Mouse (Mus musculus): ENCODE measurements around the gene Stfa1. TPM values are rescaled to one million over a fixed set of nuclear protein-coding genes. Genes with fewer than 3 reads are reported as not detected.
"Not testable (repeated sequence)": the region's sequence is repeated elsewhere in the genome, so short reads cannot be mapped to it uniquely, and the experiment has no call there.

The Stfa1 gene
- total RNA-seq (2018; cell fraction: chromatin; rRNA removed), result not detected
- total RNA-seq (2018; cell fraction: cytosol; rRNA removed), result under 1 TPM in 1 of 26 experiments, not detected in 25; 0.42 TPM
- total RNA-seq (2018; cell fraction: nucleus; rRNA removed), result not detected
- polyA plus RNA-seq (2018), result not detected in 3 replicates

GRCm38 (mm10) chr16:36276796-36277195 is at the start of gene Stfa1:
Gene Stfa1 (plus strand): TSS chr16:36276951.
- 65% methylated on average over 4 of the region's 4 CpGs for WGBS (ENCODE audit: missing documents)
- H3K36me3 ChIP-seq (ENCODE audit: inconsistent target); H3K27ac ChIP-seq; H3K79me2 ChIP-seq (ENCODE audit: inconsistent target); H3K4me3 ChIP-seq (ENCODE audit: inconsistent target): not testable (repeated sequence)

- not testable (repeated sequence) for H3K4me3 ChIP-seq (ENCODE audit: inconsistent target); H3K79me2 ChIP-seq (ENCODE audit: inconsistent target); H3K27ac ChIP-seq; H3K36me3 ChIP-seq (ENCODE audit: inconsistent target)
Observed at GRCm38 (mm10) chr16:36260585-36260984, 16.2 kb upstream of the Stfa1 start.

- no peaks in the 10 kb centered on the region for H3K36me3 ChIP-seq (ENCODE audit: inconsistent target)
- no peak overlapping the region for H3K4me3 ChIP-seq (ENCODE audit: inconsistent target)
- 65% methylated on average over 4 of the region's 4 CpGs for WGBS (ENCODE audit: missing documents)
- H3K79me2 ChIP-seq (ENCODE audit: inconsistent target), result no peaks in the 10 kb centered on the region
- H3K27ac ChIP-seq, result no peak overlapping the region
Observed at GRCm38 (mm10) chr16:36289140-36289539, 12.4 kb downstream of the Stfa1 start.

- no peak overlapping the region for H3K27ac ChIP-seq
- H3K4me3 ChIP-seq (ENCODE audit: inconsistent target), result no peak overlapping the region
- H3K79me2 ChIP-seq (ENCODE audit: inconsistent target), result no peaks in the 10 kb centered on the region
- 49% methylated on average over 4 of the region's 4 CpGs for WGBS (ENCODE audit: missing documents)
- no peaks in the 10 kb centered on the region for H3K36me3 ChIP-seq (ENCODE audit: inconsistent target)
Observed at GRCm38 (mm10) chr16:36307631-36308030, 30.9 kb downstream of the Stfa1 start.

GRCm38 (mm10) chr16:36316111-36316510 is 39.4 kb downstream of the Stfa1 start:
- H3K27ac ChIP-seq; H3K79me2 ChIP-seq (ENCODE audit: inconsistent target); H3K4me3 ChIP-seq (ENCODE audit: inconsistent target); H3K36me3 ChIP-seq (ENCODE audit: inconsistent target): not testable (repeated sequence)
- WGBS (ENCODE audit: missing documents), result 70% methylated on average over 4 of the region's 6 CpGs

- Histone ChIP-seq H3K36me3 (ENCODE audit: inconsistent target) (no peaks in the 10 kb centered on the region), H3K79me2 (ENCODE audit: inconsistent target) (no peaks in the 10 kb centered on the region)
Observed at GRCm38 (mm10) chr16:36319286-36319685, 42.5 kb downstream of the Stfa1 start.

GRCm38 (mm10) chr16:36334232-36334631 is 57.5 kb downstream of the Stfa1 start, which contains the start of gene BC117090:
Gene BC117090 (minus strand): TSS chr16:36334332.
- WGBS (ENCODE audit: missing documents), result 62% methylated on average over 3 of the region's 3 CpGs
- H3K4me3 ChIP-seq (ENCODE audit: inconsistent target), result no peak within 1 kb of the TSS
- no peaks in the 10 kb centered on the region for H3K36me3 ChIP-seq (ENCODE audit: inconsistent target)
- H3K79me2 ChIP-seq (ENCODE audit: inconsistent target), result no peaks in the 10 kb centered on the region
- H3K27ac ChIP-seq, result no peak within 1 kb of the TSS

More at GRCm38 (mm10) chr16:36319286-36319685, 42.5 kb downstream of the Stfa1 start:
- Histone ChIP-seq H3K27ac (no peak overlapping the region), H3K4me3 (ENCODE audit: inconsistent target) (no peak overlapping the region)

Other genes starting within 250 kb of the Stfa1 start
- 2.9 to 4.5 TPM (median 3.9 TPM) in 3 replicates for gene Wdr5b, start 235.8 kb upstream of the Stfa1 start, polyA plus RNA-seq (2018)
- 32.0 to 75.1 TPM (median 38.9 TPM) in 3 replicates for gene Fam162a, start 205.4 kb upstream of the Stfa1 start, polyA plus RNA-seq (2018)
- 17.7 to 36.1 TPM (median 29.6 TPM) in 3 replicates for gene Ccdc58, start 205.3 kb upstream of the Stfa1 start, polyA plus RNA-seq (2018)
- not detected in 3 replicates for gene Csta1, start 145.7 kb upstream of the Stfa1 start, polyA plus RNA-seq (2018)
- gene Stfa2l1, start 120.1 kb upstream of the Stfa1 start, polyA plus RNA-seq (2018), result 1.5 TPM in 1 of 3 replicates, not detected in the others
- gene Gm5483, start 92.7 kb upstream of the Stfa1 start, polyA plus RNA-seq (2018), result not detected in 3 replicates
- not detected in 3 replicates for gene Gm5416, start 66.5 kb upstream of the Stfa1 start, polyA plus RNA-seq (2018)
- gene 2010005H15Rik, start 55.5 kb upstream of the Stfa1 start, polyA plus RNA-seq (2018), result not detected in 3 replicates
- not detected in 3 replicates for gene BC117090, start 57.4 kb downstream of the Stfa1 start, polyA plus RNA-seq (2018)
- not detected in 3 replicates for gene BC100530, start 90.8 kb downstream of the Stfa1 start, polyA plus RNA-seq (2018)
- gene Stfa2, start 131.5 kb downstream of the Stfa1 start, polyA plus RNA-seq (2018), result not detected in 3 replicates
- gene Stfa3, start 178.4 kb downstream of the Stfa1 start, polyA plus RNA-seq (2018), result not detected in 3 replicates

Data from macrophage (primary cell).